24 mouse cellular contexts compared by ENCODE assay signal in the genomic region with DNA sequence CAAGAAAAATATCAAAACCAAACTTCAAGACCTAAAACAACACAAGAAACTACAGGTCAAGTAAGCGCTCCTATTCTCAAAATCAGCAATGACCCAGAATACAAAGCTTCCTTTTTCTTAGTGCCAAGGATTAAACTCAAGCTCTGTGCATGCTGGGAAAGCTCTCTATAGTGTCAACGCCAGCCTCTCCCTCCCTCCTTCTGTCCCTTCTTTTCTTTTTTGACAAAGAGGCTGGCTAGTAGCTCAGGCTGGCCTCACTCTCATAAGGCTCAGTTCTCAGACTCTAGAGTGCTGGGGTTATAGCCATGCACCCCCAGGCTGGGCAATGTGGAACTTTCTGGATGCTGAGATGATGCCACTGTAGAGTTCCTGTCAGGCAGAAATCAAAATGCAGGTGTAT. TPM values are rescaled to one million over a fixed set of nuclear protein-coding genes. Genes with fewer than 3 reads are reported as not detected.
DNase-seq lines count a peak whose midpoint lies in the region; ATAC-seq and TF ChIP-seq lines count a peak whose summit lies in the region.
"Had no signal": no experiment of that assay in that cellular context is flagged by ENCODE, and none has a peak within 500 bp of the region (broad histone marks: within the 10 kb centered on the region; RNA-seq: fewer than 3 reads in every experiment).

No protein-coding gene starts in this region.

- DNase-seq in forebrain, embryonic 14.5 days (ENCODE audit: low spot score) = peak; percentile 25
- no peak for DNase-seq in liver, postnatal 0 days
- DNase-seq in liver = no peak
- peak; percentile 13 for DNase-seq in midbrain, embryonic 14.5 days
- no peak for DNase-seq in midbrain, postnatal 0 days (ENCODE audit: low spot score)
- no peak for DNase-seq in cerebellum, postnatal 25 days
- DNase-seq: adrenal gland, postnatal 14 days; cerebellum, adult 11 months; cerebellum, adult 8-10 months; cerebellum, postnatal 14 days; gastrocnemius, postnatal 36 days; heart, adult 2 months; heart, postnatal 14 days had no signal

- no peaks in the 10 kb centered on the region for H3K27me3 ChIP-seq in forebrain, embryonic 14.5 days (replicated peaks; ENCODE audit: control insufficient read depth, insufficient read depth, low read length)
- no peaks in the 10 kb centered on the region for H3K27me3 ChIP-seq in forebrain, embryonic 16.5 days (replicated peaks; ENCODE audit: control insufficient read depth, insufficient read depth, low read length)
- no peaks in the 10 kb centered on the region for H3K27me3 ChIP-seq in liver, postnatal 0 days (ENCODE audit: insufficient read depth, low read length)
- no peaks in the 10 kb centered on the region for H3K27me3 ChIP-seq in midbrain, embryonic 14.5 days (ENCODE audit: control insufficient read depth, insufficient read depth, low read length)
- no peaks in the 10 kb centered on the region for H3K27me3 ChIP-seq in midbrain, postnatal 0 days (ENCODE audit: insufficient read depth, low read length)
- H3K27me3 ChIP-seq: CH12.LX; embryonic facial prominence, embryonic 12.5 days; heart, embryonic 15.5 days; hindbrain, embryonic 13.5 days; intestine, embryonic 15.5 days; Patski had no signal

- no peak for TF ChIP-seq EP300 in liver, postnatal 0 days (IDR thresholded peaks at IDR 0.05; ENCODE audit: low read depth)

- no peak for TF ChIP-seq CTCF in liver, postnatal 0 days (IDR thresholded peaks at IDR 0.05; ENCODE audit: low read depth)
- no peak for TF ChIP-seq CTCF in midbrain, postnatal 0 days (IDR thresholded peaks at IDR 0.05)

- H3K9ac ChIP-seq in forebrain, embryonic 14.5 days (ENCODE audit: low read length) = no peak overlapping the region
- no peak overlapping the region for H3K9ac ChIP-seq in forebrain, embryonic 16.5 days (replicated peaks; ENCODE audit: low read depth, low read length)
- no peak overlapping the region for H3K9ac ChIP-seq in liver, postnatal 0 days (replicated peaks)
- no peak overlapping the region for H3K9ac ChIP-seq in midbrain, embryonic 14.5 days (replicated peaks; ENCODE audit: low read length)
- no peak overlapping the region for H3K9ac ChIP-seq in midbrain, postnatal 0 days (replicated peaks; ENCODE audit: low read length, poor library complexity, severe bottlenecking)
- H3K9ac ChIP-seq: embryonic facial prominence, embryonic 12.5 days; heart, embryonic 15.5 days; hindbrain, embryonic 13.5 days; intestine, embryonic 15.5 days had no signal

- ATAC-seq in forebrain, embryonic 14.5 days = no peak
- no peak for ATAC-seq in forebrain, embryonic 16.5 days
- ATAC-seq in liver, postnatal 0 days = no peak
- ATAC-seq in midbrain, embryonic 14.5 days (ENCODE audit: low FRiP score, low TSS enrichment) = no peak
- ATAC-seq in midbrain, postnatal 0 days (ENCODE audit: low FRiP score) = no peak
- ATAC-seq: activated CD4-positive, CD25-positive, alpha-beta regulatory T cell, adult 4 months; intestine, embryonic 15.5 days; Patski had no signal

- no peak overlapping the region for H3K27ac ChIP-seq in forebrain, embryonic 14.5 days (ENCODE audit: low read depth, low read length)
- no peak overlapping the region for H3K27ac ChIP-seq in forebrain, embryonic 16.5 days (ENCODE audit: low read length)
- H3K27ac ChIP-seq in liver, postnatal 0 days (ENCODE audit: low read depth) = peak overlapping the region; percentile 71
- no peak overlapping the region for H3K27ac ChIP-seq in midbrain, embryonic 14.5 days (replicated peaks; ENCODE audit: low read depth, low read length)
- no peak overlapping the region for H3K27ac ChIP-seq in midbrain, postnatal 0 days (ENCODE audit: low read depth, low read length)
- H3K27ac ChIP-seq: embryonic facial prominence, embryonic 12.5 days; heart, adult 2 months; heart, embryonic 15.5 days; hindbrain, embryonic 13.5 days; intestine, embryonic 15.5 days had no signal

- peaks cover 11% of the 10 kb centered on the region for H3K36me3 ChIP-seq in forebrain, embryonic 14.5 days (ENCODE audit: control insufficient read depth, insufficient read depth, low read length)
- H3K36me3 ChIP-seq in forebrain, embryonic 16.5 days (ENCODE audit: control insufficient read depth, insufficient read depth) = peaks cover 8% of the 10 kb centered on the region
- H3K36me3 ChIP-seq in liver, postnatal 0 days (replicated peaks; ENCODE audit: insufficient read depth, low read length) = 0 out of 2 replicates have a peak, but pooled peaks cover 1% of the 10 kb centered on the region
- peaks cover 11% of the 10 kb centered on the region for H3K36me3 ChIP-seq in midbrain, embryonic 14.5 days (ENCODE audit: control insufficient read depth, insufficient read depth, low read length)
- peaks cover 9% of the 10 kb centered on the region for H3K36me3 ChIP-seq in midbrain, postnatal 0 days (ENCODE audit: insufficient read depth, low read length)
- H3K36me3 ChIP-seq: heart, embryonic 15.5 days had no signal

- no peaks in the 10 kb centered on the region for H3K9me3 ChIP-seq in forebrain, embryonic 14.5 days (replicated peaks; ENCODE audit: control insufficient read depth, low read length)
- H3K9me3 ChIP-seq in forebrain, embryonic 16.5 days (ENCODE audit: control insufficient read depth, low read length) = no peaks in the 10 kb centered on the region
- H3K9me3 ChIP-seq in liver, postnatal 0 days (ENCODE audit: low read length) = no peaks in the 10 kb centered on the region
- H3K9me3 ChIP-seq in midbrain, embryonic 14.5 days (ENCODE audit: control insufficient read depth, low read length) = no peaks in the 10 kb centered on the region
- no peaks in the 10 kb centered on the region for H3K9me3 ChIP-seq in midbrain, postnatal 0 days (ENCODE audit: low read length)
- H3K9me3 ChIP-seq: embryonic facial prominence, embryonic 12.5 days; heart, embryonic 15.5 days; hindbrain, embryonic 13.5 days; intestine, embryonic 15.5 days had no signal

- no peak overlapping the region for H3K4me3 ChIP-seq in forebrain, embryonic 14.5 days (ENCODE audit: low read depth, low read length)
- no peak overlapping the region for H3K4me3 ChIP-seq in forebrain, embryonic 16.5 days (replicated peaks; ENCODE audit: low read length)
- no peak overlapping the region for H3K4me3 ChIP-seq in liver, postnatal 0 days (ENCODE audit: low read depth, low read length)
- H3K4me3 ChIP-seq in midbrain, embryonic 14.5 days (replicated peaks; ENCODE audit: low read depth, low read length) = no peak overlapping the region
- H3K4me3 ChIP-seq in midbrain, postnatal 0 days (ENCODE audit: low read depth, low read length) = no peak overlapping the region
- H3K4me3 ChIP-seq: embryonic facial prominence, embryonic 12.5 days; heart, adult 2 months; heart, embryonic 15.5 days; hindbrain, embryonic 13.5 days; intestine, embryonic 15.5 days had no signal

- no peak overlapping the region for H3K4me2 ChIP-seq in forebrain, embryonic 14.5 days (ENCODE audit: low read length)
- H3K4me2 ChIP-seq in forebrain, embryonic 16.5 days (ENCODE audit: low read length) = no peak overlapping the region
- peak overlapping the region; percentile 6; the same call in 1 of the 2 replicates for H3K4me2 ChIP-seq in liver, postnatal 0 days (ENCODE audit: low read depth, low read length)
- H3K4me2 ChIP-seq in midbrain, embryonic 14.5 days (ENCODE audit: low read length) = no peak overlapping the region
- H3K4me2 ChIP-seq in midbrain, postnatal 0 days (ENCODE audit: low read depth, low read length, poor library complexity, severe bottlenecking) = no peak overlapping the region
- H3K4me2 ChIP-seq: embryonic facial prominence, embryonic 12.5 days; heart, embryonic 11.5 days; heart, embryonic 15.5 days; hindbrain, embryonic 13.5 days; intestine, embryonic 15.5 days had no signal

- 9% methylated on average over 2 of the region's 2 CpGs for WGBS in forebrain, embryonic 14.5 days
- WGBS in forebrain, embryonic 16.5 days = 7% methylated on average over 2 of the region's 2 CpGs
- 55% methylated on average over 2 of the region's 2 CpGs for WGBS in liver, postnatal 0 days (ENCODE audit: insufficient replicate concordance)
- 29% methylated on average over 2 of the region's 2 CpGs for WGBS in midbrain, embryonic 14.5 days
- 25% methylated on average over 2 of the region's 2 CpGs for WGBS in midbrain, postnatal 0 days

- peaks cover 2% of the 10 kb centered on the region; the same call in 1 of the 2 replicates for H3K4me1 ChIP-seq in forebrain, embryonic 14.5 days (ENCODE audit: control insufficient read depth, insufficient read depth, low read length)
- H3K4me1 ChIP-seq in forebrain, embryonic 16.5 days (replicated peaks; ENCODE audit: control insufficient read depth, insufficient read depth, low read length) = peaks cover 6% of the 10 kb centered on the region
- H3K4me1 ChIP-seq in liver, postnatal 0 days (ENCODE audit: insufficient read depth) = peaks cover 8% of the 10 kb centered on the region
- H3K4me1 ChIP-seq in midbrain, embryonic 14.5 days (ENCODE audit: control insufficient read depth, insufficient read depth, low read length) = no peaks in the 10 kb centered on the region
- no peaks in the 10 kb centered on the region; the same call in 1 of the 2 replicates for H3K4me1 ChIP-seq in midbrain, postnatal 0 days (ENCODE audit: insufficient read depth, low read length)

RNA-seq across cellular contexts. Expression of a gene that starts 2.3 kb away (rescaled TPM):
- 0.33 and 0.82 TPM in 2 replicates for polyA plus RNA-seq in forebrain, embryonic 14.5 days (2014; fragmentation: Nextera tagmentation; extraction: Ambion mirVana)
- polyA plus RNA-seq in forebrain, embryonic 16.5 days (2015; fragmentation: Nextera tagmentation; extraction: Ambion mirVana) = 1.0 and 1.1 TPM in 2 replicates
- polyA plus RNA-seq in liver, postnatal 0 days (2015; fragmentation: Nextera tagmentation; extraction: Ambion mirVana) = 38.4 and 38.8 TPM in 2 replicates
- 0.32 and 0.53 TPM in 2 replicates for polyA plus RNA-seq in midbrain, embryonic 14.5 days (2014; fragmentation: Nextera tagmentation; extraction: Ambion mirVana)
- 0.52 and 0.82 TPM in 2 replicates for total RNA-seq in midbrain, postnatal 0 days (2014; rRNA removed)
- 1.5 and 2.0 TPM in 2 replicates for polyA plus RNA-seq in midbrain, postnatal 0 days (2015; fragmentation: Nextera tagmentation; extraction: Ambion mirVana)
- total RNA-seq: gastrocnemius, adult 8-10 months; gastrocnemius, postnatal 36 days; heart, adult 2 months had no signal

RNA-seq across cellular contexts. Expression of a gene that starts 21.9 kb away (rescaled TPM):
- polyA plus RNA-seq in forebrain, embryonic 14.5 days (2014; fragmentation: Nextera tagmentation; extraction: Ambion mirVana) = 113 and 128 TPM in 2 replicates
- polyA plus RNA-seq in forebrain, embryonic 16.5 days (2015; fragmentation: Nextera tagmentation; extraction: Ambion mirVana) = 122 and 126 TPM in 2 replicates
- 72.2 and 81.0 TPM in 2 replicates for polyA plus RNA-seq in liver, postnatal 0 days (2015; fragmentation: Nextera tagmentation; extraction: Ambion mirVana)
- polyA plus RNA-seq in midbrain, embryonic 14.5 days (2014; fragmentation: Nextera tagmentation; extraction: Ambion mirVana) = 117 and 127 TPM in 2 replicates
- 34.0 TPM in 2 replicates for total RNA-seq in midbrain, postnatal 0 days (2014; rRNA removed)
- 111 and 118 TPM in 2 replicates for polyA plus RNA-seq in midbrain, postnatal 0 days (2015; fragmentation: Nextera tagmentation; extraction: Ambion mirVana)

RNA-seq across cellular contexts. Expression of a gene that starts 22.5 kb away (rescaled TPM):
- polyA plus RNA-seq in forebrain, embryonic 14.5 days (2014; fragmentation: Nextera tagmentation; extraction: Ambion mirVana) = 211 and 216 TPM in 2 replicates
- polyA plus RNA-seq in forebrain, embryonic 16.5 days (2015; fragmentation: Nextera tagmentation; extraction: Ambion mirVana) = 336 and 338 TPM in 2 replicates
- polyA plus RNA-seq in liver, postnatal 0 days (2015; fragmentation: Nextera tagmentation; extraction: Ambion mirVana) = 36.4 and 39.1 TPM in 2 replicates
- 223 and 257 TPM in 2 replicates for polyA plus RNA-seq in midbrain, embryonic 14.5 days (2014; fragmentation: Nextera tagmentation; extraction: Ambion mirVana)
- total RNA-seq in midbrain, postnatal 0 days (2014; rRNA removed) = 181 and 194 TPM in 2 replicates
- 247 and 254 TPM in 2 replicates for polyA plus RNA-seq in midbrain, postnatal 0 days (2015; fragmentation: Nextera tagmentation; extraction: Ambion mirVana)

RNA-seq across cellular contexts. Expression of a gene that starts 22.6 kb away (rescaled TPM):
- polyA plus RNA-seq in forebrain, embryonic 14.5 days (2014; fragmentation: Nextera tagmentation; extraction: Ambion mirVana) = 462 and 494 TPM in 2 replicates
- 410 and 457 TPM in 2 replicates for polyA plus RNA-seq in forebrain, embryonic 16.5 days (2015; fragmentation: Nextera tagmentation; extraction: Ambion mirVana)
- polyA plus RNA-seq in liver, postnatal 0 days (2015; fragmentation: Nextera tagmentation; extraction: Ambion mirVana) = 136 TPM in 2 replicates
- polyA plus RNA-seq in midbrain, embryonic 14.5 days (2014; fragmentation: Nextera tagmentation; extraction: Ambion mirVana) = 356 and 462 TPM in 2 replicates
- total RNA-seq in midbrain, postnatal 0 days (2014; rRNA removed) = 330 and 377 TPM in 2 replicates
- 330 and 375 TPM in 2 replicates for polyA plus RNA-seq in midbrain, postnatal 0 days (2015; fragmentation: Nextera tagmentation; extraction: Ambion mirVana)

RNA-seq across cellular contexts. Expression of a gene that starts 28.0 kb away (rescaled TPM):
- 1.5 and 2.2 TPM in 2 replicates for polyA plus RNA-seq in forebrain, embryonic 14.5 days (2014; fragmentation: Nextera tagmentation; extraction: Ambion mirVana)
- polyA plus RNA-seq in forebrain, embryonic 16.5 days (2015; fragmentation: Nextera tagmentation; extraction: Ambion mirVana) = 2.2 and 2.3 TPM in 2 replicates
- 0.47 and 0.95 TPM in 2 replicates for polyA plus RNA-seq in liver, postnatal 0 days (2015; fragmentation: Nextera tagmentation; extraction: Ambion mirVana)
- 3.1 and 3.7 TPM in 2 replicates for polyA plus RNA-seq in midbrain, embryonic 14.5 days (2014; fragmentation: Nextera tagmentation; extraction: Ambion mirVana)
- 0.88 and 1.8 TPM in 2 replicates for total RNA-seq in midbrain, postnatal 0 days (2014; rRNA removed)
- 1.1 and 1.3 TPM in 2 replicates for polyA plus RNA-seq in midbrain, postnatal 0 days (2015; fragmentation: Nextera tagmentation; extraction: Ambion mirVana)
- total RNA-seq: gastrocnemius, postnatal 36 days; hematopoietic stem cell, adult 5-6 weeks had no signal

Comparison
In these comparisons a context has a peak if more than half of its experiments do, and no peak if none do; other contexts are left out.
1. DNase-seq: peak in forebrain, embryonic 14.5 days (single experiment) and midbrain, embryonic 14.5 days (single experiment); none in liver, postnatal 0 days (single experiment), liver (single experiment), midbrain, postnatal 0 days (single experiment) and cerebellum, postnatal 25 days (0 of 2).
2. RNA of a gene that starts 2.3 kb away (polyA plus RNA-seq): 38.4 to 38.8 TPM in liver, postnatal 0 days; 1.5 to 2.0 TPM in midbrain, postnatal 0 days, 1.0 to 1.1 TPM in forebrain, embryonic 16.5 days, 0.32 to 0.53 TPM in midbrain, embryonic 14.5 days and 0.33 to 0.82 TPM in forebrain, embryonic 14.5 days; every median in the first group is over 10 times any median in the second.